Mouse (Mus musculus) heart, postnatal 10 days (tissue): ENCODE measurements around the gene Kcnip4. TPM values are rescaled to one million over a fixed set of nuclear protein-coding genes. Genes with fewer than 3 reads are reported as not detected.
A peak's percentile ranks its signal among the peaks of the same experiment; 100 is the strongest.

Experiments
- DNase-seq, 2 experiments: peaks; one replicate each; pipeline ENCODE4 v3.0.0; 2021
- intact Hi-C: fragments of 180-260 bp; cut with DNase I; formaldehyde crosslinking; loops from one replicate; pipeline ENCODE4 v1.15.1; 2025
- total RNA-seq, 2 experiments: library from RNA; stranded (reverse); gene quantifications; 2 replicates each; pipeline ENCODE4 v1.2.3; 2021

Gene Kcnip4
- total RNA-seq, 2 experiments from 2014 or later: not detected

DNA sequence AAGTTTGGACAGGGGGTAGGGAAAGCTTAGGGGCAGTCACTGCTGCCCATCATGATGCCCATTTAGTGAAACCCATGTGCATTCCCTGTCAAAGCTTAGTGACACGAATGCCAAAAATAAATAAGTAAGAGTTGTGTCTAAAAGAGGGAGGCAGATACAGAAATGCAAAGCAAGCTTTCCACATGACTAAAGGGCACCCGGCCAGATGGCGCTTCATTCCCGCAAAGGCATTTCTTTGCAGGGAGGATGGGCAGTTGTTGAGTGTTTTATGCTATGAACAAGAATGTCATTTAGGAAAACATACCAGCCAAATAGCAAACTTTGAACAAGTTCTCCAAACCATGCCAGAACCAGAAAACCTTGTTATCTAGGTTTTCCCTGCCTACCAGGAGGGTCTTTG, 265.4 kb downstream of the Kcnip4 start:
- intact Hi-C loops: no loop called here
- DNase-seq: peak; percentile 30 to 31

DNA sequence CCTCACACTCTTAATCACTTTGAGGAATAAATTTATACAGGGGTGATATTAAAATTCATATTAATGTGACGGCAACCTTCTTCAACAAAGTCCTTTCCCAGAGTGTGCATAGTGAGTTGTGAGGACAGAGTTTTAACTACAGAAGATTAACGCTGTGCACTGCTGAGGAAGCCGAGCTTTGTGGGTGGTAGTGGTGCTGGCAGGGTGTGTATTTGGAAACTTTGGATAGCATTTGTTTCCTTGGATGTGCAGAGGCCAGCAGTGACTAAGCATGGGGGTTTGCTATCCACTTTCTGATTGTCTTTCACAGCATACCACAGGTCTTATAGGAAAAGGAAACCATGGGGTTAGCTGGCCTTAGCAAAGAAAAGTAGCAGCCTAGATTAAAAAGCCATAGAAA, 267.9 kb downstream of the Kcnip4 start:
- intact Hi-C loops: no loop called here
- no peak for DNase-seq

DNA sequence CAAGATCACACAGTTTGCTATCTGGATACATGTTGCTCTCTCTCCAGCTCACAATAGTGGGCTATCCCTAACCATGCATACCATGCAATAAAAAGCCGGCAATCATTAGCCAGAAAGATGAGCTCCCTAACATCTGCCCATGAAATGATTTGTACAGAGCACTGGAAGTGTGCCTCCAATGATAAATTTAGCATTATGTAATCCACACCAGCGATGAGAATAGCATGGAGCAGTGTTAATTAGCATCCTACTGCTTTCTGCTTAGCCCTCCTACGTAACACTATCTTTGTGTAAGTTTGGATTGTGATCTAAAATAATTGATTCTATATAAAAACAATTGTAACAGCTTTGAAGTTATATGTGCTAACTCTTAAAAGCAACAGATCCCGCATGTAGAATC, 268.7 kb downstream of the Kcnip4 start:
- intact Hi-C loops: no loop called here
- no peak for DNase-seq

DNA sequence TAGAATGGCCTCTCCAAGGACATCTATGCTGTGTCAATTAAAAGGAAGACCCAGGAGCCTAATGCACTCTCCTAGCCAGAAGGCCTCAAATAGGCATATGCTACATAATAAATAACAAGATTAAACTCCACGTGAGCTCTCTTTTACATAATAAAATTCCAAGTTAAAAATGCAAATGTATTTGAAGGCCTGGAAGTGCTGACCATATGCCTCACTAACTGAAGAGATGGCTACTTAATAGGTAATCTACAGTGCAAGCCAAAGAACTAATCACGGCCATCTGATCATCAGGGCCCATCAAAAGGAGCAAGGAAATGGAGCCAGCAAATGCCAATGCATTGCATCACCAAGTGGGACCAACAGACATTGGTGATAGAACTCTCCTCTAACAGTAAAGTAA, 277.6 kb downstream of the Kcnip4 start:
- intact Hi-C loops: no loop called here
- DNase-seq: no peak

DNA sequence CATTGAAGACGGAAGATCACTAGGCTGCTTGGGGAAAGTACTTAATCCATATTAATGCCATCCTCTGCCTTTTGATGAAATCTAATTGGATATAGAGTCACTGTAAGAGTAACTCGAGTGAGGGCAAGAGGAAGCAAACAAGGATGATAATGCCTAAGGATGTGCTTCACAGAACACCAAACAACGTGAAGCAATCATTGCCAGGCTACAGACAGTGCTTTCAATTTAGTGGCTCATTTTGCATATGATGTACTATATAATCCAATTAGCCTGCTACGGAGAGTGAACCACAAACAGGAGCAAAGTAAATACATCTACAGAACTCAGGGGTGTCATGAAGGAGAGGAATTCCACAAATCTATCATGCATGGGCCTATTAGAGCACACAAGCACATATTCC, 280.3 kb downstream of the Kcnip4 start:
- no peak for DNase-seq
- intact Hi-C loops: no loop called here

DNA sequence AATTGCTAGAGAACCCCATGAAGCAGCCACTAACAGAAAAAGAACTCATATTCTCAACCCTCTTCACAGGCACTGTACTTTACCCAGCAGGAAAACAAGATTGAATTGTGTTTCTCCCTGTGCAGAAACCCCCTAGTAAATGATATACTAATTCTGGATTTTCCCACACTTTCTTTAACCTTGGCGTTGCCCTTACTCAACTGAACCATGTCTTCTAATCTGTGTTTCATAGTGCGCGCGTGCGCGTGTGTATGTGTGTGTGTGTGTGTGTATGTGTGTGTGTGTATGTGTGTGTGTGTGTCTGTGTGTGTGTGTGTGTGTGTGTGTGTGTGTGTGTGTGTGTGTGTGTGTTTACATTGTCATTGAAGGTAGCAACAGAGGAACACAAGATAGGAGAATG, 283.0 kb downstream of the Kcnip4 start:
- no peak for DNase-seq
- intact Hi-C loops: no loop called here

DNA sequence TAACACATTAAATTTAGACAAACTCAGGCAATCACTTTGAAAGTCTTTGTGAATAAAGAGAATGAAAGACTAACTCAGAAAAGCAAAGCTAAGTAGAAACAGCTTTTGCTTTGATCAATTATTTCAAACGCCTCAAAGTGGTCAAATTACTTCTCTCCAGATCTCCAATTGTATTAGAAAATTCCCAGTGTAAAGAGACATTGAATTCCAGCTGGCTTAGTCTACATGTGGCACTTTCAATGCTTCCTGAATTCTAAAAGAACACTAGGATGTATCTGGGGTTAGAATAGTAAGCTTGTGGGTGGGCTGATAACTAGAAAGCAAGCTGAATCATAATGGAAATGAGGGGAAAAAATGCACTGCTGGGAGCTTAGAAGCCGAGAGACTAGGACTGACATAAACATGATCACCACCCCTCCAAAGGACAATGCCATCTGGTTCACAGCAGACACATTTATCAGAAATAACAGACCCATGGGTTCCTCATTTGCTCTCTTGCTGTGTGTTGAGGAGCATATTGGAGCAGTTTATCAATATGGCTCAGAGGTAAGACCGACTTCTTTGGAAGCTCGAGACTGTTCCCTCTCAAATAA, 323.4 kb downstream of the Kcnip4 start:
- intact Hi-C loops: no loop called here
- no peak for DNase-seq

DNA sequence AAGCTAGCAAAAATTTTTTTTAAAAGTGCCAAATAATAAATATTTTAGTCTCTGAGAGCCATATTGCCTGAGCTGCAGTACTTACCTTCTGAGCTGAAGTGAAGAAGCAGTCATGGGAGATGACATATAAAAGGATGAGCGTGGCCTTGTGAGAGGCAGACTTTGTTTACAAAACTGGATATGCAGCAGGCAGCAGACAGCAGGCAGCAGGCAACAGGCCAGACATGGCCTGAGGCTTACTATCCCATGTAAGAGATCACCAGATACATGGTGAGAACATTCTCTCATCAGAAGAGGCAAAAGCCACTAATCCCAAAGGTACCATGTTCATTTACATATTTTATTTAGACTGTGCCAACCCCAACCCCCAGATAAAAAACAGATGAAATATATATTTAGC, 336.5 kb downstream of the Kcnip4 start:
- no peak for DNase-seq

DNA sequence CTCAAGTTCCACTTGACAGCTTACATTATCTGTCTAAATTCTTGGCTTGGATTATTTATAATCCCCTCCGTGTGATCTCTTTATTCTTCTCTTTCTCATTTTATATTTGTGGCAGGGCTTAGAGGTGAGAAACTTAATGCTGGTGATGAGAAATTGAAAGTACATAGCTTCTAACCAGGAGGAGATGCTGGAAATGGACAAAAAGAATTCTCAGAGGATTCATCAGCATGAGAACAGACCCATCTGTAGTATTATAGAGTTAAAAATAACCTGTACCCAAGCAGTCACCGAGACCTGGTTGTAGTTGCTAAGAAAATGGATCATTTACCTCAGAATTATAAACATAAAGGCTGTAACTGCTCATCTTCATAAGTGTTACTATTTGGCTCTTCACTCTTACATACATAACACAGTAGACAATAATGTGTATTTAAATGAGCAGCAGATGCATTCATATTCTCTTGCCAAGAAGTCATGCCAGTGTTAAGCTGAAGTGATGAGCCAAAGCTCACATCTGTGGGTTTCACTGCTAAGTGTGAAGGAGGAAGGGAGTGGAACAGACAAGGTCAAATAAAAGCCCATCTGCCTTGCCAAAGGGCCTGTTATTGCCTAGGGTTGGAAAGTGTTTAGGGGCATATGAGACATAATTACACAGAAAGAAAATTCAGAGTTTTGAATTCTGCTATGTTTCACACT, 374.4 kb downstream of the Kcnip4 start:
- DNase-seq: no peak
- intact Hi-C loops: no loop called here

More for the DNA sequence above, 336.5 kb downstream of the Kcnip4 start:
- intact Hi-C loops: no loop called here

DNA sequence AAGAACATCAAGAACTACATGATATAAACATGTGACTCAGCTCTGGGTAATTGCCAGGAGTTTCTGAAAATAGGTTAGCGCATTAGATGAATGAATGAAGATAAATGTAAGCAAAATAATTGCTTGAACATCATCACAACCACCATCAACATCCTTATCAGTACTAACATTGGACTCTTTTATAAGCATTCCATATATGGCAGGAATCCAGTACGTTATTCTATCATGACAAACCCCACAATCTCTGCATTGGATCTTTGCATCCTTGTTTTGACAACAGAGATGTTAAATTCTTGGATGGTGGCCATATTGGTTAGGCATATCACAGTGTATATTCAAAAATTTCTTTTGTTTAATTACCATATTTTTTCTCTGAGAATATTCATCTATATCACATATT, 375.0 kb downstream of the Kcnip4 start:
- DNase-seq: no peak
- intact Hi-C loops: no loop called here

DNA sequence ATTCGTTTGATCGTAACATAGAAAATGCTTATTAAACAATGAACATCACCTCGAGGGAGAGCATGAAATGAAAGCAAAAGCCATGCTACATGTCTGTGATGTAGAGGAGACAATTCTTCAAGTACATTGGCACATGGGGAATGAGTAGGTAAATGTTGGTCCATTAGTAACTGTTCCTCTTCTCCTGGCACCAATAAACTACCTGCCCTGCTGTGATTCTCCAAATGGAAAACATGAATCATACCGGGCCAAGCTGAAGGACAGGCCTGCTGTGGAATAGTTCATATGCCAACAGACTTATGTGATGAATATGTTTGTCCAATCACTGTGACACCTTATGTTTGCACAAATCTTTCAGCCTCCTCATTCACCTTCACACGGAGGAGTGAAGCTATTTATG, 429.3 kb downstream of the Kcnip4 start:
- intact Hi-C loops: no loop called here
- no peak for DNase-seq

DNA sequence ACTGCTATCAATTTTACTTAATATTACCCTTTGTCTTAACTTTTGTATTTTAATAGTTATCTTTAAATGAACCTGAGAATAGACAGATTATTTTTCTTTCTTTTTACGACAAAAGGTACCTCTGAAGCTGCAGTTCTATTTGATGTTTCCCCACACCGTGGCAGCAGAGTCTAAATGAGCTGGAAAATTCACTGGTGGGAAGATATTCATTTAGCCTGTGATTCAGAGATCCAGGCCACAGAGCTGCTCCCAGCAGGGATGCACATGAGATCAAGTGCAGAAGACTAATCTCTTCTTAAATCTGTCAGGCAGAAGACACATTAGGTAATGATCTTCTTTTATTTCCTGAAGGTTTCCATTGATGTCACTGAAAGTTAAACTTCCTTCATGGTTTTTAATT, 429.8 kb downstream of the Kcnip4 start:
- no peak for DNase-seq
- intact Hi-C loops: no loop called here

DNA sequence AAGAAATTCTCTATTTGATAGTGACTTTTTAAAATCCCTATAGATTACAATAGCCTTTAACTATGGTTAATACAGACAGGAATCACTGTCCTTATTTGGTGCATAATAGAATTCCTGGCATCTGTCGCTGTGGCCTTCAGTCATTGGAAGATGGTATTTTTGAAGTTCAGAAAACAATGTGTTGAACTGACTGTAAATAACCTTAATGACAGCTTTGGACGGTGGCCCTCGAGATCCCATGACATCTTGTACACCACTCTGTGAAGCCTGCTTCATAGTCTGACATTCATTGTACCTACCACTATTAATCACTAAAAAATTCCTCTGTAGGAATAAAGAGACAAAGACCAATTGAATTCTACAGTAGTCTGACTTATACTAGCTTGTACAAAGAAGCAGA, 430.4 kb downstream of the Kcnip4 start:
- intact Hi-C loops: no loop called here
- no peak for DNase-seq

DNA sequence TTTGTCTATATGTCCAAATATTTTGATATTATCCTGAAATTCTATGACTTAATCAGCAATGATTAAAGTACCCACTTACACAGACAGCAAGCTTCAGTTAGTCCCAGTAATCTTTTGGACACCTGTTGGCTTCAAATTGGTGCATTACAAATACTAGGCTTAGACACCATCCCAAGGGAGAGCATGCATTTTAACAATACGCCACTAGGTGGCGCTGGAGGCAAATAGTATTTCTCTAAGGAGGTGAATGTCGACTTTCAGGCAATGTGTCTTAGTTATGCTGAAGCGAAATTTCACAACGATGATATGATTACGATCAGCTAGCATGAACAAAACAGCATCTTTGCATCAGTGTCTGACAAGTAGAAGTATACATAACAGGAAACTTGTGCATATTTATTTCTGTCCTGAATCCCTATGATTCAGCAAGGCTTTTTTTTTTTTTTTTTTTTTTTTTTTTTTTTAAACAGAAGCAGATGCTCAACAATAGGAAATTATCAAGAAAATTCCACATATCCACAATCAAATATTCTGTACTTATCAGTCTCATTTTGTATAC, 434.5 kb downstream of the Kcnip4 start:
- peak; percentile 71 to 86 for DNase-seq

DNA sequence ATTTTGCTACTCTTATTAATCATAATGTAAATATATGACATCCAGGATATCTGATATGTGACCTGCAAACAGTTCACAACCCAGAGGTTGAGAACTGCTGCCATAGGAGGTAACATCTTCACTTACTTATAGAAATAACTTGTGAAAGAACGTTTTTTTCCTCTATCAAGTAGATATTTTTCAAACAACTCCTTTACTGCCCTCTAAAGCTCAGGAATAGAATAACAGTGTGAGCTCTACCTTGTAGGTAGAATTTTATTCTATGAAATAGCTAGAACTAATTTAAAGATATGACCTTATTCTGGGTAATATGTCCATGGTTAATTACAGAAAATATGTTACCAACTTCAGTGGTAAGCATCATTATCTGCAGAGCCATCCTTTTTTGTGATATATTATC, 459.1 kb downstream of the Kcnip4 start:
- DNase-seq: no peak
- intact Hi-C loops: loop anchor here (5.0 kb wide), 1 partner anchor 638 kb away; no protein-coding TSS in a partner anchor

More for the DNA sequence above, 434.5 kb downstream of the Kcnip4 start:
- intact Hi-C loops: no loop called here

DNA sequence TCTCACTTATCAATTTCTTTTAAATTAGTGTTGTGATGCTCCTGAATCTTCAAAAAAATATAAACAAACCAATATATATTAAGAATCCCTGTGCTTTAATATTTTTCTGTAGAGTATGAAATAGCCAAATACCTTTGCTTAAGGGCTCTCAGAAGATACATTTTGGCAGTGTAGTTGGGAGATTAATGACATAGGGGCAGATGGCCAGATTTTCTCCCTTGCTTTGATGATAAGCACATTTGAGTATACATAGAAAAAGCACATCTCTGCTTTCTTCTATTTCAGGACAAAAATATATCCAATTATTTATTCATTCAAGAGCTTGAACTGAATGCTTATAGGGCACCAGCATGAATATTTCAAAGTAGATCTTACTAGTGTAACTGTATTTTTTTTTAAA, 465.8 kb downstream of the Kcnip4 start:
- intact Hi-C loops: no loop called here
- no peak for DNase-seq

DNA sequence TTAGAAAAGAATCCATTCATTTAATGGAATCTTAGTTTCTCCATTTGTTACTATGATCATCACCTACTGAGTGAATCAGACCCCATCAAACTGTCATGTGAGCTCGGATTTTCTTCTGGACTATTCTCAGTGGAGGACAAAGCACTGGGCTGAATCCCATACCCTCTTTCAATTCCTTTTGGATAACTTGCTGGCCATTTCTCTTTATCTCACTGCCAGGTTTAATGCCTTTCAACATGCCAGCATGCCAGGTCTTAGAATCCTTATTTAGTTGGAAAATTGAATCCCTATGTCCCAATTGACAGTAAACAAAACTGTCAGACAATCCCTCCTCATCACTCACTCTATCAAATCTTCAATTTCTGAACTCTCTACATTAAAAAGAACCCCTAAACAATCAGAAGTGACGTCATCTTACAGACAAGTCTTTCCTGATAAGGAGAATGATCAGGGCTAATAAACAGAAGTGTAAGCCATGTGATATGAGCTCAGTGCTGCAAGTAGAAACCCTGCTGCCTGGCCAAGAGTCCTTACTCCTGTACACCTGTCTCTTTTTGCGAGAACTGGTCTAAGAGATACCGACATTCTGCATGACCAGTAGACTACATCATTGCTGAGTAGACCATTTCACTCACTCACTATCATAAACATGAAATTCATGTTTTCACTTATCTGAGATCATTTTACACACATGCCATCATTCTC, 466.9 kb downstream of the Kcnip4 start:
- no peak for DNase-seq
- intact Hi-C loops: no loop called here

DNA sequence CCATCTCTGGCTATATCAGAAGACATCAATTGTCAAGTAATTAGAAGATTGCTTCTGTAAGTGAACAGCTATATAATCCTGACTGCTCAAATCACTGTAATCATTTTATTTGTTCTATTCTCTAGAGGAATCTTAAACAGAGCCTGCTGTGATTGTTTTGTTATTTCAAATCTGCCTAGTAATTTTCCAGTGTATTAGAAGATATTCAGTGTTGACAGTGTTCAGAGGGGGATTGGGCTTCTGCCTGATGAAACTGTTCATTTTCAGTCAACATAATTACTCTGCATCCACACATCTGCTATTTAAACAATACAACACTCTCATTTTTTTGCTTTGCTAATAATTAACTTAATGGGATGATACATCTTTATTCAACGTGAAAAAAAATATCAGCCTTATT, 476.7 kb downstream of the Kcnip4 start:
- DNase-seq: no peak
- intact Hi-C loops: no loop called here

DNA sequence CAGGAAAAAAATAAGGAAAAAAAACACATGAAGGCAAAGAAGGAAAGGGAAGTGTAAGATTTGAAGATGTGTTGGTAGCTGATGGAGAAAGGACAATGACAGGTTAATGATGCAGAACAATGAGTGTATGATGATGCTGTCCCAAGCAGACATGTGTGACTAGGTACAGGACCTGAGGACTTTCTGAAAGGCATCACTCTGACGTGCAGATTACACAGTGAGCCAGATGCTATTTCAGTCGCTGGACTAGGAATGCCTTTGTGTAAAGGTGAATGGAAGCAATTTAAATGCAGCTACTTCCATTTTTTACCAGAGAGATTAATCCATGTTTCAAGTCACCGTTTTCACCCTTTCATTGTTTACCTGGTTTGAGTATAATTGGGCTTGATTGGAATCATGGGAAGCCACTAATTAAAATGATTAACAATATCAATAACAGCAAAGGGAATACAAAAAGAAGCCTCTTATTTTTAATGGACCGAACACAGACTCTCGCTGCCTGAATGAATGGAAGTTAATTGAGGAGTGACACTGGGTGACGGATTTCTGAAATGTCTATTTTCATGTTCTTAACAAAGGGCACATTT, 483.4 kb downstream of the Kcnip4 start:
- intact Hi-C loops: no loop called here
- DNase-seq: no peak

DNA sequence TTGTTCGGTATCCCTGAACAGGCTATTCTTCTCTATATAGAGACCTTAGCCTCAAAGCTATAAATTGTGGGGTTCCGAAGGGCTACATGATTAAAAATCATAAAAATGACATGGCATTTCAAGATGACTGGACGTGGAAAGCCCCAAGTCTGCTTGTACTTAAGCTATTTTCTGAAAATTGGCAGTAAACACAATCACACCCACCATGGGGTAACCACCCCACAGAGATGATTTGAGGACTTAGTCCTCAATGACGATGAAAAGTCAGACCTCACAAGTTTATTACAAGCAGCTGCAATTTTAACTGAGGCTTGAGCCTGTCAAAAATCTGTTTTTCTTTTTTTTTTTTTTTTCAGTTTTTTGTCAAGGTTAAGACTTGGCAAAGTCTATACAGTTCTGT, 527.3 kb downstream of the Kcnip4 start:
- DNase-seq: no peak
- intact Hi-C loops: no loop called here

DNA sequence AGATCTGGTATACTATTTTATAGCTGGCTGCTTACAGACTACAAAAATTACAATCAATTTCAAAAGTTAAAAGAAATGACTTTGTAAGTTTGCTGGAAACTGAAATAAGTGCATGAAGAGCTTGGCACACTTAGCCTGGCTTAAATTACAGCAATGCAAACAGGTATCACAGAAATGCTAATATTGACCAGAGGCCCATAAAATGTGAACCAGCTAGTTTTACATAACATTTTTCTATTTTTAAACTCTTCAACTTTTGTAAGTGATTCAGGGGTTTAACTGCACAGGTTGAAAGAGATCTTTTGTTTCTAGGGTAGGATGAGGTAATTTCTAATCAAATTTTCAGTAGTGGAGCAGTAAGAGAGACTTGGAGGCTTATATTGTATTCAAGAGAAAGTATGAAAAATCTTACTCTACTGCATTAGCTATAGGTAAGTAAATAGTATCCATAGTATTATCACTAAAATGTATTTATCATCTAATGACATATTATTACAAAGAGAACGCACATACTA, 535.5 kb downstream of the Kcnip4 start:
- intact Hi-C loops: no loop called here
- DNase-seq: no peak
